Mouse (Mus musculus) left cerebral cortex, postnatal 36 days (tissue): ENCODE data around the gene Dnase2a. TPM values are rescaled to one million over a fixed set of nuclear protein-coding genes. Genes with fewer than 3 reads are reported as not detected.

Experiments used
- DNase-seq, 2 experiments: peaks; one replicate each; pipeline ENCODE4 v3.0.0; 2021 to 2022; ENCODE audit warnings: low spot score in 2 of 2, mixed read lengths in 1 of 2
- intact Hi-C: fragments of 180-260 bp; cut with DNase I; formaldehyde crosslinking; loops from one replicate; pipeline ENCODE4 v1.15.1; 2025
- microRNA-seq: library from miRNA; unstranded; fragments of <30 nt; microRNA quantifications from one replicate; pipeline ENCODE4 v1.2.0, GENCODE M21; 2022
- total RNA-seq, 2 experiments: library from RNA; stranded (reverse); gene quantifications; 2 replicates each; pipeline ENCODE4 v1.2.3; 2021

Dnase2a gene
- total RNA-seq, 2 experiments from 2014 or later, result 3.1 to 4.1 TPM

DNA sequence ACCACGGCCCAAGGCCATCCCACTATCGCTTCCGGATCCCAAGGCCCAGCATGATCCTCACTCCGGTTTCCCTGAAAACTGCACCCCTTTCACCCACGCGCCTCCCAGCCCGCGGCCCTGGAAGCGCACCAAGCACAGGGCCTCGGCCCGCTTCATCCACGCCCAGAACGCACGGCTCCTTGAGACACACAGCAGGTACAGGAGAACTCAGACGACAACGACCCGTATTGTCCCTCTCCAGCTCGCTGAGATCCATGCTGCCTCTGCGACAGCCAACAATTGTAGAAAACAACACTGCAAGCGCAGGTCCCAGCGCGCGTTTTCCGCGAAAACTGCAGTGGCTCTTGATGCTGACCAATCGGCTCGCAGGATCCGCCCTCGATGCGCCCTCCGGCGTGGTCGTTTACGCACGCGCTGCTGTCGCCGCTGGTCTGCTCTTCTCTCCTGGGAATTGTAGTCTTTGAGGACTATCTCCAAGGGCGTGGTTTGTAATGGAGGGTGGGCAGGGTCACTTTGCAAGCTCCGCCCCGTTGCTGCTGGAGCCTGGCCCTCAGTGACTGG lies 57.5 kb downstream of the Dnase2a start:
- DNase-seq, result peak; percentile 92
- intact Hi-C loops, result loop anchor here (1.0 kb wide), 1 partner anchor 20 kb away; the partner anchor contains the start of gene Rtbdn

GRCm38 (mm10) chr8:84966603-84967002 lies 58.2 kb downstream of the Dnase2a start:
- DNase-seq, result no peak
- intact Hi-C loops, result no loop called here

DNA sequence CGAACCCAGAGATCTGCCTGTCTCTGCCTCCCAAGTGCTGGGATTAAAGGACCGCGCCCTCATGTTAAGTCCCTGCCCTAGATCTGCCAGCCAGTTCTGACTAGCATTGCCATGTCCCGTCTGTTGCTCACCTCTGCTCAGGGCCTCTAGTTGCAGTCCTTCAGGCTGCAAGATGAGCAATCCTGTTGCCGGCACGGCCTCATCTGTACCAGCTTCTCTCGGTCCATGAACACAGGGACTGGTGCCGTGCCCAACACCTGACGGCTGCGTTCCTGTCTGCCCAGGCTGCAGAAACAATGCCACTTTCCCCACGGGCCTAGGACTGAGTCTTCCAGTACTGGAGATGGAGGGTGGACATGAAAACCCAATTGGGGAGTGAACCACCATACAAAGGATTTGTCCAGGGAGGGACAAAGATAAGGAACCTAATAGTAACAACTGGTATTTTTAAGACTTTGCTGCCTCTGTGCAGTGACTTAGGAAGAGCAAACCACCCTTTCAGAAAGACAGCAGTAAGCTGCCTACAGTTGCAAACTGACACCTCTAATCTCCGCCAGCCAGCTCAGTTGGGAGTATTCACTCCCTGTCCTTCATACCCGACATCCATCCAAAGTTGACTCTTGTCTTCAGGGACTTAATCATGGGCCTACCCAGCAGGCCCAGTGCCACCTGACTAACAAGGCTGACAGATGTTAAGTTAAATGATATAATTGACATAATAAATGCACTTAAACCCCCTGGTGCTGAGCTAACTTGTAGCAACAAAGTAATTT lies 59.4 kb downstream of the Dnase2a start:
- DNase-seq, result no peak
- intact Hi-C loops, result no loop called here

- DNase-seq, result no peak
- intact Hi-C loops, result no loop called here
Observed at GRCm38 (mm10) chr8:84968650-84969049, 60.3 kb downstream of the Dnase2a start.

DNA sequence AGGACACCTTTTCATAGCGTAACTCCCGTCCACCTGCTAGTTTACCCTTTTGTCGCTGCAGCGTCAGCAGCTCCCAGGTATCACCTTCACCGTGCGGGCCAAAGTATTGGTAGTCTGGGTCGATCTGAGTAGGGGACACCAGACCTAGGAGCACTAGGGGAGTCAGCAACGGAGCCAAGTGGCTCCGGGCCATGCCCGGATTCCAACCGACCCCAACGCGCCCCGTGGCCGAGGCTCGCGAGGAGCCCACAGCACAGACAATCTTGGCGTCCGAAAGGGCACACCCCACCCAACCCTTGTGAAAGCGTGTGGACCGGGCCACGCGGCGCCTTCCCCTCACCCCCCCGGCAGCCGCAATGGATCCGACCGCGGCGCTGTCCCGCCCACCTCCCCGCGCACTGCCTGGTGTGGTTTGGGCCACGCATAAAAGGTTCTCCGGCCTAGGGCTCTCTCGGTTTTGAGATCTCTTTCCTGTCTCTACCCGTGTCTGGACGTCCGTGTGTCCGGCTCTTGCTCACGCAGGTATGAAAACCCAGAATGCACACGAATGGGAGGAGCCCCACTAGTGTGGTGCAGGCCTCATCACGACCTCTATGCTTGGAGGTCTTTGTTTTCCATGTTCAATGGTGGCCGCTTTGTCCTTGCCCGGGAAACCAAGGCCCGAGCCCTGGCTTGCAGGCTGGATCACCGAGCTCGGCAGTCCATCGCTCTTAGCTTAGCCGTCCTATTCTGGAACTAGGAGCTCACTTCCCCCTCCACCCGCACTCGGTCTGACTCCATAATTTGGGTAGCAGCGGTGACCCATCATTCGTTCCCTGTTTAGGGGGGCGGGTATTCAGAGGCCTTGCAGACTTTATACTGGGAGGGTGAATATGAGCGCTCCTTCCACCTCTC lies 61.1 kb downstream of the Dnase2a start, which contains the start of the genes Gm49661, Prdx2 and Rnaseh2a:
Gene Gm49661 (minus strand): TSS at position 193 of the 894 bp plus-strand sequence.
Gene Prdx2 (plus strand): TSS at position 347 of the 894 bp plus-strand sequence.
Gene Rnaseh2a (minus strand): TSS at position 527 of the 894 bp plus-strand sequence.
- intact Hi-C loops, result loop anchor here (5.0 kb wide), 1 partner anchor 38 kb away; no protein-coding TSS in a partner anchor
- DNase-seq, result peak; percentile 71 to 78

DNA sequence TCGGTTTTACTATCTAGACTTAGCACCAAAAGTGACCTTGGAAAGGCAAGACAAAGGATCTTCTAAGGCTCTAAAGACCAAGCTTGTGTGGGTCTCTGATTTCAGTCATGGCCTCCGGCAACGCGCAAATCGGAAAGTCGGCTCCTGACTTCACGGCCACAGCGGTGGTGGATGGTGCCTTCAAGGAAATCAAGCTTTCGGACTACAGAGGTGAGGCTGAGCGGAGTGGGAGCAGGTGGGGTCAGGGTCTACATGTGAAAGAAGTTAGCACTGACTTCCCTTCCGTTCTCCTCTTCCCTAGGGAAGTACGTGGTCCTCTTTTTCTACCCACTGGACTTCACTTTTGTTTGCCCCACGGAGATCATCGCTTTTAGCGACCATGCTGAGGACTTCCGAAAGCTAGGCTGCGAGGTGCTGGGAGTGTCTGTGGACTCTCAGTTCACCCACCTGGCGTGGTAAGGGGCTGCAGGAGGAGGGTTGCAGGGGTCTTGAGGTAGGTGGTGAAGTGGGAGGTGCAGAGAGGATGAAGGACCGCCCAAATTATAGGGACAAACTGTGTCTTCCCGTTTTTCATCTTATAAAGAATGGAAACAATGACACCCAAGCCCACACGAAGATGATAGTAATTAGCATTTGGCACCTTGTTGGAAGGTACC lies 61.9 kb downstream of the Dnase2a start:
- intact Hi-C loops, result loop anchor here (5.0 kb wide), 1 partner anchor 37 kb away; no protein-coding TSS in a partner anchor

GRCm38 (mm10) chr8:84970913-84971312 lies 62.6 kb downstream of the Dnase2a start:
- intact Hi-C loops, result loop anchor here (5.0 kb wide), 1 partner anchor 36 kb away; no protein-coding TSS in a partner anchor
- no peak for DNase-seq

More for the DNA sequence above, 61.9 kb downstream of the Dnase2a start:
- no peak for DNase-seq

Small RNA genes lying within 50 kb of the gene (microRNA-seq; reads per million reads assigned to microRNA genes)
- 2.5 reads per million, percentile 3 among the genes with 10 or more reads in this experiment for gene Gm24197
- gene Mir7069, result 7.9 reads per million, percentile 25 among the genes with 10 or more reads in this experiment

Other genes with a start within 250 kb of the Dnase2a start
- gene Ier2, start 245.7 kb upstream of the Dnase2a start, total RNA-seq, result 10 to 100 TPM in 1 of 2 experiments, 1 to 10 TPM in 1; 5.6 to 27.6 TPM
- gene Trmt1, start 222.3 kb upstream of the Dnase2a start, total RNA-seq, result 100 to 1,000 TPM in 1 of 2 experiments, 10 to 100 TPM in 1; 84.5 to 124 TPM
- 10 to 100 TPM; 94.2 to 99.7 TPM for gene Nacc1, start 220.7 kb upstream of the Dnase2a start, total RNA-seq
- 1 to 10 TPM; 2.4 to 3.4 TPM for gene Lyl1, start 207.1 kb upstream of the Dnase2a start, total RNA-seq
- gene G430095P16Rik, start 185.6 kb upstream of the Dnase2a start, total RNA-seq, result not detected
- gene Nfix, start 108.2 kb upstream of the Dnase2a start, total RNA-seq, result 100 to 1,000 TPM; 303 to 353 TPM
- 10 to 100 TPM; 10.3 to 10.9 TPM for gene Dand5, start 85.7 kb upstream of the Dnase2a start, total RNA-seq
- gene Gadd45gip1, start 77.0 kb upstream of the Dnase2a start, total RNA-seq, result 10 to 100 TPM; 26.3 to 26.9 TPM
- 10 to 100 TPM; 77.9 to 78.8 TPM for gene Rad23a, start 67.9 kb upstream of the Dnase2a start, total RNA-seq
- gene Calr, start 61.6 kb upstream of the Dnase2a start, total RNA-seq, result 100 to 1,000 TPM; 435 to 511 TPM
- 10 to 100 TPM; 46.2 to 47.8 TPM for gene Farsa, start 51.6 kb upstream of the Dnase2a start, total RNA-seq
- gene Syce2, start 36.4 kb upstream of the Dnase2a start, total RNA-seq, result 1 to 10 TPM; 8.3 TPM
- 10 to 100 TPM; 29.6 to 42.4 TPM for gene Gcdh, start 14.6 kb upstream of the Dnase2a start, total RNA-seq
- gene Klf1, start 6.6 kb upstream of the Dnase2a start, total RNA-seq, result not detected
- 10 to 100 TPM; 85.9 to 94.2 TPM for gene Mast1, start 28.8 kb downstream of the Dnase2a start, total RNA-seq
- 1 to 10 TPM in 1 of 2 experiments, under 1 TPM in 1; 0.84 to 1.7 TPM for gene Rtbdn, start 38.4 kb downstream of the Dnase2a start, total RNA-seq
- 1 to 10 TPM in 1 of 2 experiments, not detected in 1; 1.6 TPM for gene Gm49661, start 60.9 kb downstream of the Dnase2a start, total RNA-seq
- gene Prdx2, start 61.0 kb downstream of the Dnase2a start, total RNA-seq, result 100 to 1,000 TPM; 324 to 340 TPM
- 10 to 100 TPM; 41.2 to 55.4 TPM for gene Rnaseh2a, start 61.2 kb downstream of the Dnase2a start, total RNA-seq
- 100 to 1,000 TPM in 1 of 2 experiments, 10 to 100 TPM in 1; 43.2 to 133 TPM for gene Junb, start 70.2 kb downstream of the Dnase2a start, total RNA-seq
- 10 to 100 TPM in 1 of 2 experiments, 1 to 10 TPM in 1; 8.2 to 10.0 TPM for gene Hook2, start 82.0 kb downstream of the Dnase2a start, total RNA-seq
- not detected for gene Best2, start 106.0 kb downstream of the Dnase2a start, total RNA-seq
- gene Asna1, start 116.7 kb downstream of the Dnase2a start, total RNA-seq, result 100 to 1,000 TPM; 119 to 143 TPM
- gene Trir, start 118.3 kb downstream of the Dnase2a start, total RNA-seq, result 100 to 1,000 TPM; 124 to 132 TPM
- 100 to 1,000 TPM; 160 to 169 TPM for gene Tnpo2, start 128.4 kb downstream of the Dnase2a start, total RNA-seq
- 10 to 100 TPM; 21.7 to 22.8 TPM for gene Fbxw9, start 151.5 kb downstream of the Dnase2a start, total RNA-seq
- gene Gm5741, start 159.4 kb downstream of the Dnase2a start, total RNA-seq, result not detected
- 10 to 100 TPM; 64.4 to 68.5 TPM for gene Dhps, start 163.2 kb downstream of the Dnase2a start, total RNA-seq
- 10 to 100 TPM; 48.2 to 54.8 TPM for gene Wdr83os, start 172.2 kb downstream of the Dnase2a start, total RNA-seq
- 10 to 100 TPM; 26.0 to 28.9 TPM for gene Wdr83, start 172.7 kb downstream of the Dnase2a start, total RNA-seq
- gene Man2b1, start 174.7 kb downstream of the Dnase2a start, total RNA-seq, result 10 to 100 TPM; 36.6 to 38.2 TPM
- 1 to 10 TPM; 6.7 to 8.7 TPM for gene Zfp791, start 214.5 kb downstream of the Dnase2a start, total RNA-seq
- gene Cks1brt, start 243.4 kb downstream of the Dnase2a start, total RNA-seq, result not detected